Comparison of ENCODE assay signal across 17 mouse cellular contexts in genomic region chr1:165614793-165615192, GRCm38 (mm10). TPM values are rescaled to one million over a fixed set of nuclear protein-coding genes. Genes with fewer than 3 reads are reported as not detected.
"Had no signal": no experiment of that assay in that cellular context is flagged by ENCODE, and none has a peak within 500 bp of the region (broad histone marks: within the 10 kb centered on the region; RNA-seq: fewer than 3 reads in every experiment).

No protein-coding gene starts in this region.

- H3K27me3 ChIP-seq: neural tube, embryonic 13.5 days; neural tube, embryonic 15.5 days; stomach, embryonic 15.5 days had no signal

- H3K9me3 ChIP-seq: neural tube, embryonic 15.5 days; stomach, embryonic 15.5 days had no signal

- DNase-seq: retina, postnatal 1 day; right cerebral cortex, adult 18-20 months; right cerebral cortex, postnatal 14 days; right cerebral cortex, postnatal 25 days; right cerebral cortex, postnatal 4 days; spleen, adult 18-20 months; thymus, adult 18-20 months; thymus, adult 2 months; thymus, postnatal 14 days; thymus, postnatal 25 days; thymus, postnatal 36 days; thymus, postnatal 4 days had no signal

- H3K9ac ChIP-seq: neural tube, embryonic 13.5 days; neural tube, embryonic 15.5 days; stomach, embryonic 15.5 days had no signal

- H3K4me2 ChIP-seq: neural tube, embryonic 13.5 days; neural tube, embryonic 15.5 days; stomach, embryonic 15.5 days had no signal

- H3K4me3 ChIP-seq: neural tube, embryonic 13.5 days; neural tube, embryonic 15.5 days; stomach, embryonic 15.5 days had no signal

- H3K27ac ChIP-seq: neural tube, embryonic 13.5 days; neural tube, embryonic 15.5 days; stomach, embryonic 15.5 days; stomach, postnatal 0 days had no signal

RNA-seq across cellular contexts. Expression of gene Mpzl1, which starts 19.5 kb away (rescaled TPM):
- total RNA-seq: neutrophil, adult 5-6 weeks had no signal
